Mouse (Mus musculus) MEL (cell line): ENCODE measurements around the gene Spem1. TPM values are rescaled to one million over a fixed set of nuclear protein-coding genes. Genes with fewer than 3 reads are reported as not detected.

Experiments used
- DNase-seq: peaks from one replicate; pipeline ENCODE4 v3.0.0; 2011; ENCODE audit warnings: low read depth, low spot score
- H3K27ac ChIP-seq: 2 replicates; pipeline ENCODE4 v1.5.1; 2012; ENCODE audit warnings: low read depth, mild to moderate bottlenecking, control low read depth, low read length, moderate library complexity; ENCODE audit not compliant: control insufficient read depth
- H3K27me3 ChIP-seq, 2 experiments: fragments of 150-350 bp in 1 of 2; sonication (generic) in 1 of 2; 2 replicates each; pipeline ENCODE4 v1.6.1; 2012; ENCODE audit warnings: low read length in 2 of 2, mild to moderate bottlenecking in 2 of 2, improper control_type of control experiment in 1 of 2, moderate library complexity in 1 of 2; ENCODE audit not compliant: insufficient read depth in 2 of 2, control insufficient read depth in 1 of 2
- H3K36me3 ChIP-seq, 2 experiments: 2 replicates each; pipeline ENCODE4 v1.6.1; 2012 to 2014; ENCODE audit warnings: low read length in 2 of 2, improper control_type of control experiment in 1 of 2, inconsistent platforms in 1 of 2, mild to moderate bottlenecking in 1 of 2; ENCODE audit not compliant: insufficient read depth in 2 of 2, control insufficient read depth in 1 of 2
- H3K4me1 ChIP-seq, 2 experiments: fragments of 150-350 bp in 1 of 2; sonication (generic) in 1 of 2; 2 replicates each; pipeline ENCODE4 v1.6.1; 2012; ENCODE audit warnings: low read length in 2 of 2, improper control_type of control experiment in 1 of 2, mild to moderate bottlenecking in 1 of 2; ENCODE audit not compliant: insufficient read depth in 2 of 2, control insufficient read depth in 1 of 2
- H3K4me3 ChIP-seq, 2 experiments: fragments of 150-350 bp in 1 of 2; sonication (generic) in 1 of 2; 2 replicates each; pipeline ENCODE4 v1.5.1; 2012; ENCODE audit warnings: low read depth in 2 of 2, low read length in 2 of 2, mild to moderate bottlenecking in 2 of 2, moderate library complexity in 2 of 2, control low read depth in 1 of 2, improper control_type of control experiment in 1 of 2; ENCODE audit not compliant: control insufficient read depth in 1 of 2, insufficient read depth in 1 of 2
- H3K79me2 ChIP-seq: 2 replicates; pipeline ENCODE4 v1.6.1; 2012; ENCODE audit warnings: mild to moderate bottlenecking, low read length, moderate library complexity; ENCODE audit not compliant: control insufficient read depth, poor library complexity, insufficient read depth
- H3K9ac ChIP-seq: 2 replicates; pipeline ENCODE4 v1.6.1; 2012; ENCODE audit warnings: low read depth, mild to moderate bottlenecking, control low read depth, low read length, moderate library complexity; ENCODE audit not compliant: control insufficient read depth, poor library complexity, severe bottlenecking
- H3K9me3 ChIP-seq: fragments of 150-350 bp; sonication (generic); replicated peaks from 2 replicates; pipeline ENCODE4 v1.6.1; 2012; ENCODE audit warnings: mild to moderate bottlenecking, low read length, improper control_type of control experiment, moderate library complexity; ENCODE audit not compliant: insufficient read depth
- CHD1 ChIP-seq: IDR thresholded peaks from 2 replicates; pipeline ENCODE4 v1.6.1; 2012; ENCODE audit warnings: low read depth, mild to moderate bottlenecking, inconsistent platforms, low read length, improper control_type of control experiment
- CTCF ChIP-seq, 3 experiments: IDR thresholded peaks in 2 of 3; conservative IDR thresholded peaks in 1 of 3; 2 replicates each; pipeline ENCODE4 v1.5.1; 2011 to 2012; ENCODE audit warnings: low read length in 3 of 3, low read depth in 2 of 3, mild to moderate bottlenecking in 2 of 3, improper control_type of control experiment in 1 of 3, inconsistent platforms in 1 of 3, mixed read lengths in 1 of 3, moderate library complexity in 1 of 3; ENCODE audit not compliant: control insufficient read depth in 1 of 3, insufficient read depth in 1 of 3, poor library complexity in 1 of 3, severe bottlenecking in 1 of 3
- ELF1 ChIP-seq: IDR thresholded peaks from 2 replicates; pipeline ENCODE4 v1.6.1; 2014; ENCODE audit warnings: low read depth, mild to moderate bottlenecking, inconsistent platforms, low read length, improper control_type of control experiment, moderate library complexity
- EP300 ChIP-seq, 2 experiments: IDR thresholded peaks; 2 replicates each; pipeline ENCODE4 v1.6.1; 2011; ENCODE audit warnings: improper control_type of control experiment in 2 of 2, low read length in 2 of 2, low read depth in 1 of 2, mild to moderate bottlenecking in 1 of 2
- ETS1 ChIP-seq: IDR thresholded peaks from 2 replicates; pipeline ENCODE4 v1.6.1; 2012; ENCODE audit warnings: low read depth, mild to moderate bottlenecking, inconsistent platforms, low read length, improper control_type of control experiment, moderate library complexity
- GABPA ChIP-seq: IDR thresholded peaks from 2 replicates; pipeline ENCODE4 v1.6.1; 2012; ENCODE audit warnings: low read depth, mild to moderate bottlenecking, inconsistent platforms, low read length, improper control_type of control experiment, moderate library complexity
- JUND ChIP-seq: IDR thresholded peaks from 2 replicates; pipeline ENCODE4 v1.6.1; 2011; ENCODE audit warnings: low read depth, mild to moderate bottlenecking, improper control_type of control experiment, low read length
- KAT2A ChIP-seq: conservative IDR thresholded peaks from 2 replicates; pipeline ENCODE4 v1.6.1; 2012; ENCODE audit warnings: low read depth, low read length, improper control_type of control experiment, inconsistent platforms
- MAFK ChIP-seq: IDR thresholded peaks from 2 replicates; pipeline ENCODE4 v1.6.1; 2011; ENCODE audit warnings: low read depth, mild to moderate bottlenecking, low read length, improper control_type of control experiment, borderline replicate concordance
- MAX ChIP-seq: IDR thresholded peaks from 2 replicates; pipeline ENCODE4 v1.6.1; 2011; ENCODE audit warnings: low read length, improper control_type of control experiment
- MAZ ChIP-seq: IDR thresholded peaks from 2 replicates; pipeline ENCODE4 v1.6.1; 2012; ENCODE audit warnings: low read depth, mild to moderate bottlenecking, inconsistent platforms, low read length, improper control_type of control experiment
- MXI1 ChIP-seq: IDR thresholded peaks from 2 replicates; pipeline ENCODE4 v1.6.1; 2011; ENCODE audit warnings: mild to moderate bottlenecking, low read depth, low read length, improper control_type of control experiment
- MYC ChIP-seq: IDR thresholded peaks from 2 replicates; pipeline ENCODE4 v1.6.1; 2011; ENCODE audit warnings: low read depth, mild to moderate bottlenecking, low read length, improper control_type of control experiment, moderate library complexity
- NELFE ChIP-seq: IDR thresholded peaks from 2 replicates; pipeline ENCODE4 v1.6.1; 2011; ENCODE audit warnings: low read depth, low read length, improper control_type of control experiment
- NRF1 ChIP-seq: IDR thresholded peaks from 2 replicates; pipeline ENCODE4 v1.6.1; 2014; ENCODE audit warnings: low read depth, mild to moderate bottlenecking, inconsistent platforms, low read length, improper control_type of control experiment, moderate library complexity; ENCODE audit not compliant: poor library complexity, insufficient read depth, severe bottlenecking
- POLR2A ChIP-seq, 2 experiments: IDR thresholded peaks; 2 replicates each; pipeline ENCODE4 v1.6.1; 2011 to 2012; ENCODE audit warnings: low read length in 2 of 2, mild to moderate bottlenecking in 2 of 2, control low read depth in 1 of 2, improper control_type of control experiment in 1 of 2, low read depth in 1 of 2, moderate library complexity in 1 of 2; ENCODE audit not compliant: control insufficient read depth in 1 of 2, insufficient read depth in 1 of 2, poor library complexity in 1 of 2
- POLR2AphosphoS2 ChIP-seq: IDR thresholded peaks from 2 replicates; pipeline ENCODE4 v1.6.1; 2011; ENCODE audit warnings: low read length, improper control_type of control experiment
- POLR2AphosphoS5 ChIP-seq: IDR thresholded peaks from 2 replicates; pipeline ENCODE4 v1.6.1; 2012; ENCODE audit warnings: low read depth, borderline replicate concordance, mild to moderate bottlenecking, inconsistent platforms, low read length, moderate library complexity, mixed read lengths
- RCOR1 ChIP-seq: IDR thresholded peaks from 2 replicates; pipeline ENCODE4 v1.6.1; 2012; ENCODE audit warnings: low read depth, mild to moderate bottlenecking, inconsistent platforms, low read length, improper control_type of control experiment
- SIN3A ChIP-seq: IDR thresholded peaks from 2 replicates; pipeline ENCODE4 v1.6.1; 2012; ENCODE audit warnings: low read length, improper control_type of control experiment, inconsistent platforms
- SMC3 ChIP-seq: IDR thresholded peaks from 2 replicates; pipeline ENCODE4 v1.6.1; 2011; ENCODE audit warnings: low read depth, low read length, improper control_type of control experiment
- TAL1 ChIP-seq: IDR thresholded peaks from 2 replicates; pipeline ENCODE4 v1.6.1; 2012; ENCODE audit warnings: mild to moderate bottlenecking, inconsistent platforms, low read length, moderate library complexity, mixed read lengths
- TBP ChIP-seq: IDR thresholded peaks from 2 replicates; pipeline ENCODE4 v1.8.0; 2011; ENCODE audit warnings: low read depth, low read length, improper control_type of control experiment
- UBTF ChIP-seq: IDR thresholded peaks from 2 replicates; pipeline ENCODE4 v1.6.1; 2012; ENCODE audit warnings: low read depth, mild to moderate bottlenecking, inconsistent platforms, low read length, improper control_type of control experiment, moderate library complexity, borderline replicate concordance; ENCODE audit not compliant: insufficient read depth
- USF1 ChIP-seq: IDR thresholded peaks from 2 replicates; pipeline ENCODE4 v1.6.1; 2014; ENCODE audit warnings: low read depth, mild to moderate bottlenecking, inconsistent platforms, low read length, improper control_type of control experiment, moderate library complexity
- ZC3H11A ChIP-seq: IDR thresholded peaks from 2 replicates; pipeline ENCODE4 v1.6.1; 2012; ENCODE audit warnings: low read depth, mild to moderate bottlenecking, inconsistent platforms, low read length, improper control_type of control experiment
- ZKSCAN1 ChIP-seq: IDR thresholded peaks from 2 replicates; pipeline ENCODE4 v1.6.1; 2012; ENCODE audit warnings: low read depth, mild to moderate bottlenecking, inconsistent platforms, low read length, improper control_type of control experiment, moderate library complexity
- ZNF384 ChIP-seq: IDR thresholded peaks from 2 replicates; pipeline ENCODE4 v1.6.1; 2012; ENCODE audit warnings: low read depth, mild to moderate bottlenecking, inconsistent platforms, low read length, improper control_type of control experiment
- polyA plus RNA-seq, 2 experiments: library from polyadenylated mRNA; stranded (reverse) in 1 of 2; unstranded in 1 of 2; fragments of >175 nt in 1 of 2; fragments of >200 nt in 1 of 2; gene quantifications; 2 replicates each; pipeline versions ENCODE4 v1.2.1 to v1.2.4; 2012; ENCODE audit warnings: low replicate concordance in 2 of 2, low read depth in 1 of 2; ENCODE audit not compliant: insufficient read length in 2 of 2, insufficient read depth in 1 of 2, missing spikeins in 1 of 2
- total RNA-seq: library from RNA; depleted of rRNA; stranded (reverse); fragments of 300-350 nt; gene quantifications from 2 replicates; pipeline ENCODE4 v1.2.3, GENCODE M21; 2012

Gene Spem1
- total and polyA plus RNA-seq, 3 experiments: 0.15 to 0.19 TPM; not detected in 1

DNA sequence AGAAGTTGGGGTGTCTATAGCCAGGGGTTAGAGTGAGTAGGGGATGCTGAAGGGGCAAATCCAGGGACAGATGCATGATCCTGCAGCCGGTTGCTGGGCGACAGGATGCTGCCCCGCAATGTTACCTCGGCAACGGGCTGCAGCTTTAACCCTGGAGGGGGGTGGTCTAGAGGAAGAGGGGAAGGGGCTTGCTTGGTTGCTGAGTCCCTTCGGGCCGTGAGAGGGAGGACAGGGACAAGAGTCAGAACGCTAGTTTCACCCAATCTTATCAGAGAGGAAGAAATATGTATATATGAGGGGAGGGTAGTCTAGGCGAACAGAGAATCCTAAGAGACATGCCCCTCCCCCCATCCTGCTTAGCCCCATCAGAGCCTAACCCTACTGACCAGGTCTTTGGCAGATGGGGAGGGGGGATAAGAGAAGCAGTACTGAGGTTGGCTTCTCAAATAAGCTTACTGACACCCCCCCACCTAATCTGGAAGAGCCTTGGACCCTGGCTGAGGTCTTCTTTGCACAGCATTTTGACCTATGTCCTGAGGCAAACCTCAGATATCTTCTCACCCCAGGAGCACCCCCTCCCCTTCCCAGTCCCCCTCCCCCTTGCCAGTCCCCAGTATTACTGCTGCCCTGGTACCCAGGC is 13.5 kb upstream of the Spem1 start:
- peak overlapping the region; percentile 66 for H3K9ac ChIP-seq
- peak; percentile 34 for DNase-seq
- no peak overlapping the region for H3K27ac ChIP-seq
- peaks cover 10 to 28% of the 10 kb centered on the region in 2 experiments for H3K4me1 ChIP-seq
- peak overlapping the region in 1 of 2 experiments; percentile 55; a peak in 1 of 4 replicates for H3K4me3 ChIP-seq
- peaks cover 1% of the 10 kb centered on the region; the same call in 1 of the 2 replicates for H3K79me2 ChIP-seq
- no peaks in the 10 kb centered on the region; a peak in 1 of 4 replicates for H3K27me3 ChIP-seq
- H3K36me3 ChIP-seq: peaks cover 0 to 14% of the 10 kb centered on the region in 2 experiments; a peak in 2 of 4 replicates
- TF ChIP-seq CTCF (IDR thresholded peaks at IDR 0.05 in 2 of 3, conservative IDR thresholded peaks at IDR 0.05 in 1 of 3; ENCODE audit: control insufficient read depth in 1 of 3, insufficient read depth in 1 of 3, low read depth in 2 of 3, low read length in 3 of 3, poor library complexity in 1 of 3, severe bottlenecking in 1 of 3) (no peak), MAFK (no peak), RCOR1 (no peak), ZC3H11A (no peak), JUND (no peak), USF1 (no peak), TAL1 (no peak), SIN3A (no peak), ETS1 (no peak), EP300 (IDR thresholded peaks at IDR 0.05; ENCODE audit: low read depth in 1 of 2, low read length in 2 of 2) (no peak), MXI1 (no peak), GABPA (no peak), CHD1 (no peak)
- H3K9me3 ChIP-seq: no peaks in the 10 kb centered on the region

DNA sequence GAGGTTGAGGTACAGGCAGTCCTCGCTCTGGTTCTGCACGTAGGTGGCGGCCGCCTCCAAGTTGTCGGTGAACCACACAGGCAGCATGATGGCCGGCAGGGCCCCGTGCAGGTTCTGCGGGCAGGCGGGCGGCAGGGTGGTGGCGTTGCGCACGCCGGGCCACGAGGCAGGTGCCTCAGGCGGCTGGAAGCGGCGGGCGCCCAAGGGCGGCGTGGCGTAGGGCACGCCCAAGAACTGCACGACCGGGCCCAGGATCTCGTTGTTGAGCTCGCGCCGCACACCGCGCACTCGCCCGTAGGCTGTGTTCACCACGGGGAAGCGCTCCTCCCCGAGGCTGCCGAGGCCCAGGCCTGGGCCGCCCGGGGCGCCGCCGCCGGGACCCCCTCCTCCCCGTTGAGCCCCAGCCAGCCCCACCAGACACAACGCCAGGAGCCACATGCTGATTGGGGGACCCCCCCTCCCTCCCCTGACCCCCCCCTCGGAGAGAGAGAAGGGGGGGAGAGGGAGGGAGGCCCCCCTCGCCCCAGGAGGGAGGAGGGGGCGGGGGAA is 12.1 kb upstream of the Spem1 start:
- peak overlapping the region; percentile 74 for H3K9ac ChIP-seq
- no peaks in the 10 kb centered on the region; a peak in 1 of 4 replicates for H3K27me3 ChIP-seq
- H3K27ac ChIP-seq: peak overlapping the region; percentile 46
- H3K79me2 ChIP-seq: peaks cover 1% of the 10 kb centered on the region; the same call in 1 of the 2 replicates
- H3K4me1 ChIP-seq: peaks cover 8 to 25% of the 10 kb centered on the region in 2 experiments
- DNase-seq: peak; percentile 88
- peaks cover 2 to 11% of the 10 kb centered on the region in 2 experiments; a peak in 2 of 4 replicates for H3K36me3 ChIP-seq
- peak overlapping the region; percentile 47 to 55 for H3K4me3 ChIP-seq
- H3K9me3 ChIP-seq: no peaks in the 10 kb centered on the region
- TF ChIP-seq POLR2AphosphoS5 (no peak), ZKSCAN1 (no peak), POLR2A (IDR thresholded peaks at IDR 0.05; ENCODE audit: control insufficient read depth in 1 of 2, insufficient read depth in 1 of 2, low read depth in 1 of 2, low read length in 2 of 2, poor library complexity in 1 of 2) (peak; percentile 69 to 93; a peak in 3 of 4 replicates), MAZ (peak; percentile 91; the same call in 1 of the 2 replicates), KAT2A (no peak), CHD1 (peak; percentile 26; the same call in 1 of the 2 replicates), MAX (peak; percentile 90), MXI1 (peak; percentile 89; the same call in 1 of the 2 replicates), MYC (peak; percentile 57), MAFK (no peak), CTCF (IDR thresholded peaks at IDR 0.05 in 2 of 3, conservative IDR thresholded peaks at IDR 0.05 in 1 of 3; ENCODE audit: control insufficient read depth in 1 of 3, insufficient read depth in 1 of 3, low read depth in 2 of 3, low read length in 3 of 3, poor library complexity in 1 of 3, severe bottlenecking in 1 of 3) (peak in 1 of 3 experiments; percentile 8; a peak in 1 of 6 replicates), ZNF384 (no peak), ELF1 (no peak), JUND (no peak), UBTF (peak; percentile 80), TBP (no peak), POLR2AphosphoS2 (no peak), ETS1 (no peak), NELFE (peak; percentile 74), NRF1 (no peak), SMC3 (no peak), GABPA (no peak), USF1 (no peak)
